Mouse (Mus musculus) embryonic facial prominence, embryonic 10.5 days (tissue): ENCODE measurements around the gene Sec24d. TPM values are rescaled to one million over a fixed set of nuclear protein-coding genes. Genes with fewer than 3 reads are reported as not detected.
"Not testable (repeated sequence)": the region's sequence is repeated elsewhere in the genome, so short reads cannot be mapped to it uniquely, and the experiment has no call there.

Experiments used
- DNase-seq: peaks from one replicate; pipeline ENCODE4 v3.0.0-alpha.2; 2017; ENCODE audit warnings: low spot score
- H3K27ac ChIP-seq: fragments of 300-500 bp; sonication (generic); replicated peaks from 2 replicates; pipeline ENCODE4 v1.5.1; 2016; ENCODE audit warnings: mild to moderate bottlenecking
- H3K27me3 ChIP-seq: fragments of 300-500 bp; sonication (generic); replicated peaks from 2 replicates; pipeline ENCODE4 v1.6.1; 2016; ENCODE audit warnings: low read depth, mild to moderate bottlenecking; ENCODE audit not compliant: poor library complexity, severe bottlenecking
- H3K36me3 ChIP-seq: fragments of 300-500 bp; sonication (generic); replicated peaks from 2 replicates; pipeline ENCODE4 v1.6.1; 2016; ENCODE audit warnings: mild to moderate bottlenecking, moderate library complexity
- H3K4me1 ChIP-seq: fragments of 300-500 bp; sonication (generic); 2 replicates; pipeline ENCODE4 v1.6.1; 2016
- H3K4me3 ChIP-seq: fragments of 300-500 bp; sonication (generic); 2 replicates; pipeline ENCODE4 v1.5.1; 2016; ENCODE audit warnings: mild to moderate bottlenecking, moderate library complexity
- H3K9me3 ChIP-seq: fragments of 300-500 bp; sonication (generic); 2 replicates; pipeline ENCODE4 v1.6.1; 2016; ENCODE audit warnings: mild to moderate bottlenecking
- WGBS: fragments of 180-500 bp; shearing (Covaris S2); methylation state at CpG from one replicate; pipeline ENCODE4 v1.1.7; 2016; 5-methylcytosine and 5-hydroxymethylcytosine counted together
- polyA plus RNA-seq: library from polyadenylated mRNA; unstranded; fragments of >200 nt; fragmentation: Nextera tagmentation; extraction: Ambion mirVana; gene quantifications from 2 replicates; pipeline ENCODE4 v1.2.1, GENCODE M21; 2016

The Sec24d gene
- polyA plus RNA-seq, 1 experiment from 2014 or later, result 24.4 TPM

DNA sequence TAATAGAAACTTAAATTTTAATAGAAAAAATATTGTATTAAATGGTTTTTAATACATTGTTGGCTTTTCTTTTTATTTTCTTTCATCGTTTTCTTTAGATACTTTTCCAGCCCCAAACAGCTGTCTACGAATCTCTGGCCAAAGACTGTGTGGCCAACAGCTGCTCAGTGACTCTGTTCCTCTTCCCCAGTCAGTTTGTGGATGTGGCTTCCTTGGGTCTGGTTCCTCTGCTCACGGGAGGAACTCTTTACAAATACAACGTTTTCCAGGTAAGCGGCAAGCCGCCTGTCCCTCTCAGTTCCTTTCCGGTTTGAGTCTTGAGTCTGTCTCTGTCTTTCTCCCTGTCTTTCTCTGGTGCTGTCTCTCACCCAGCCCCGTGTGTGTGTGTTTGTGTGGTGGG is 83.3 kb downstream of the Sec24d start:
- peaks cover 9% of the 10 kb centered on the region; the same call in 1 of the 2 replicates for H3K36me3 ChIP-seq
- H3K27me3 ChIP-seq, result no peaks in the 10 kb centered on the region
- H3K4me1 ChIP-seq, result no peaks in the 10 kb centered on the region
- 89% methylated on average over 8 of the region's 8 CpGs for WGBS
- H3K4me3 ChIP-seq, result no peak overlapping the region
- no peak for DNase-seq
- H3K9me3 ChIP-seq, result no peaks in the 10 kb centered on the region
- no peak overlapping the region for H3K27ac ChIP-seq

GRCm38 (mm10) chr3:123351519-123351918 is 84.3 kb downstream of the Sec24d start:
- Histone ChIP-seq H3K36me3 (peaks cover 7% of the 10 kb centered on the region; the same call in 1 of the 2 replicates), H3K9me3 (no peaks in the 10 kb centered on the region), H3K4me1 (no peaks in the 10 kb centered on the region), H3K4me3 (no peak overlapping the region), H3K27me3 (no peaks in the 10 kb centered on the region), H3K27ac (no peak overlapping the region)
- WGBS, result 83% methylated on average over 2 of the region's 2 CpGs
- DNase-seq, result no peak

GRCm38 (mm10) chr3:123353183-123353582 is 85.9 kb downstream of the Sec24d start:
- WGBS, result 67% methylated on average over 6 of the region's 6 CpGs
- Histone ChIP-seq H3K4me1 (no peaks in the 10 kb centered on the region), H3K9me3 (no peaks in the 10 kb centered on the region), H3K4me3 (no peak overlapping the region), H3K27ac (no peak overlapping the region), H3K27me3 (no peaks in the 10 kb centered on the region), H3K36me3 (0 out of 2 replicates have a peak, but pooled peaks cover 6% of the 10 kb centered on the region)
- peak; percentile 53 for DNase-seq

DNA sequence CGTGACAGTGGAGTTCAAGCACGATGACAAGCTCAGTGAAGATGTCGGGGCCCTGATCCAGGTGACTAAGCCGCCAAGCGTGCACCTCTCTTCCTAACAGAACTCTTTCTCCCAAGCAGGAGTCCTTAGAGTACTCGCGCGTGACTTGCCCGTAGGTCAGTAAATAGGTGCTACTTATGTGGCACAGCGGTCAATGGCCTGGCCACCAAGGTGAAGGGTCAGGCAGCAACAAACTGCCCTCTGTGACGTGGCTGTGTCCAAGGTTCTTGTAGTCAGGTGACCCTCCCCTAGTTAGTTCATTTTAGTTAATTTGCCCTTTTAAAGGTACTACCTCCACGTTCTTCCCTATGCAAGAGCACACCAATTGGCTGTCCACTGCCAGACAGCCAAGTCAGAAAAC is 86.4 kb downstream of the Sec24d start:
- Histone ChIP-seq H3K9me3 (no peaks in the 10 kb centered on the region), H3K36me3 (0 out of 2 replicates have a peak, but pooled peaks cover 6% of the 10 kb centered on the region), H3K4me3 (no peak overlapping the region), H3K27ac (no peak overlapping the region), H3K4me1 (no peaks in the 10 kb centered on the region), H3K27me3 (no peaks in the 10 kb centered on the region)
- no peak for DNase-seq
- WGBS, result 91% methylated on average over 12 of the region's 12 CpGs

DNA sequence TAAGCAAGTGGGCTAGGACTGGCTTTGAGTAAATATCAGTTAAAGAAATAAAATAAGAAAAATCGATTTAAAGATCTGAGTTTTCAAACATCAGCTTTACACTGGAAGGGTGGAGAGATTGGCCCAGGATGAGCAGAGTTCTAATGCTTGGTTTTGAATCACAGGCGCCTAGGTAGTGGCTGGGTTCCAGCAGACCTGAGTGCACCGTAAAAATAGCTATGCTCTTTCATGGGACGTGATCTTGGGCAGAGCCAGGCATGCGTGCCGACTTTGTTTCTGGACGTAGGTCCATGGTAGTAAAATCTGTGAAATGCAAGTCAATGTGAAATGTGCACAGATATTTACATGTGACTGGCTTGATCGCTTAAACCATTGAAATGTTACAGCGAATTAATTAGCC is 87.1 kb downstream of the Sec24d start:
- Histone ChIP-seq H3K9me3 (no peaks in the 10 kb centered on the region), H3K27ac (no peak overlapping the region), H3K4me3 (no peak overlapping the region), H3K4me1 (no peaks in the 10 kb centered on the region), H3K36me3 (peaks cover 13% of the 10 kb centered on the region; the same call in 1 of the 2 replicates), H3K27me3 (no peaks in the 10 kb centered on the region)
- 93% methylated on average over 9 of the region's 9 CpGs for WGBS
- no peak for DNase-seq

DNA sequence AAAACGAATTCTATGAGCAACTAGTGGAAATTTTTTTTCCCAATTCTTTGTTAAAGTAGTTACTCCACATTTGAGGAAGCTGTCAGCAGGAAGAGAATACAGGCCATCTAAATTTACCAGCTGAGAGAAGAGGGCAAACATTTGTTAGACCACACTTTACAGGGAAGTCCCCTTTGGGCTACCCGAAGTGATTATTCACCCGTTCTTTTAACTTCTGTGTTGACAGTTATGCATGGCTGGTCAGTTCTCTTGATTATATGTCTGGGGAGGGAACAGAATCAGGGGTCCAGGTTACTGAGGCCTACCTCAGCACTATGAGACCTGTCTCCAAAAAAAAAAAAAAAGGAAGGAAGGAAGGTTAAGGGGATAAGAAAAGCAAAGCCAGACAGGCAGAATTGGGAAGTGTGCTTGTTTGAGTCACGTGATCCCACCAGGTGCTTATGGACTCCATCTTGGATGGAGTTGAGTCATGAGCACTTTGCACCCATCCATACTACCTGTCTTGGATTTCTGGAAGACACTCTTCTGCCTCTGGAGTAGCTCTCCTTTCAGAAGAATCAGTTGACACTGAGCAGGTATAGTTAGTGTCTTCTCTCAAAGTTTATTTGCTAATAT is 89.2 kb downstream of the Sec24d start:
- no peak for DNase-seq
- Histone ChIP-seq H3K4me3 (no peak overlapping the region), H3K9me3 (no peaks in the 10 kb centered on the region), H3K36me3 (peaks cover 7% of the 10 kb centered on the region; the same call in 1 of the 2 replicates), H3K4me1 (no peaks in the 10 kb centered on the region), H3K27me3 (no peaks in the 10 kb centered on the region), H3K27ac (no peak overlapping the region)
- WGBS, result 82% methylated on average over 4 of the region's 4 CpGs

- H3K4me3 ChIP-seq, DNase-seq, H3K27ac ChIP-seq, H3K9me3 ChIP-seq, H3K27me3 ChIP-seq, H3K4me1 ChIP-seq: not testable (repeated sequence)
- peaks cover 76% of the 10 kb centered on the region for H3K36me3 ChIP-seq
- 86% methylated on average over 2 of the region's 2 CpGs for WGBS
Measured at GRCm38 (mm10) chr3:123366820-123367219, 99.6 kb downstream of the Sec24d start.

DNA sequence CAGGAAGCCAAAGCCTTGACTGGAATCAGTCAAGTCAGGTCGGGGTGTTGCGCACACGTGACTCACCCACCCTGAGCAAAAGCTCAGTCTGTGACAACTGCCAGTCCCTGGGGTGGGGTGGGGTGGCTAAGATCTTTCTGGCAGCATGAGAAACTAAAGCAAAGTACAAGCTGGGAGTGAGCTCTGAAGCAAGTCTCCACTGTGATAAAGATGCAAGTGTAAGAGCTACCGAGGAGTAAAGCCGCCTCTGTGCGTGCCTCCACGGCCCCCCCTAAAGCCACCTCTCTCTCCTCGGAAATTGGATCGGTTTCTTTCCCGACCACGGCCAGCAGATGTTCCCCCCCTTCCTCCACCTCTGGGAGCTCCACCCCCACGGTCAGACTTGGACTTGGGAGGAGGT is 101.9 kb downstream of the Sec24d start:
- peaks cover 76% of the 10 kb centered on the region for H3K36me3 ChIP-seq

DNA sequence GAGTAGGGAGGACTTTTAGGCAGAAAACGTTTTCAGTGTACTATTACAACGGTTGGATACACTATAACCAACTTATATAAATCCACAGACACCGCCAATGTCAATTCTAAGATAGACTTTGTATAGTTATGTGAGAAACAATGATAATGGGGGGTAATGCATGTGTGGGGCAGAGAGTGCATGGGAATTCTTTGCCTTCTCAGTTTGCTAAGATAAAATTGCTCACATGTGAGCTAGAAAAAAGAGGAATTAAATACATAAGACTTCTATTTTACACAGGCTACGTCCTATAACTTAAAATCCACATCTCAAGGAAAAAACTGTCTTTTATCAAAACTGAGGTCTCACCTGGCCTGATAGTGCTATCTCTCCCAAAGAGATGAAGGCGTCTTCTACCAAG is 103.7 kb downstream of the Sec24d start:
- no peak for DNase-seq
- no peaks in the 10 kb centered on the region for H3K27me3 ChIP-seq
- no peak overlapping the region for H3K4me3 ChIP-seq
- no peak overlapping the region for H3K27ac ChIP-seq
- H3K9me3 ChIP-seq, result no peaks in the 10 kb centered on the region
- no peaks in the 10 kb centered on the region for H3K4me1 ChIP-seq
- peaks cover 80% of the 10 kb centered on the region for H3K36me3 ChIP-seq
- 94% methylated on average over 5 of the region's 5 CpGs for WGBS

More for the DNA sequence above, 101.9 kb downstream of the Sec24d start:
- H3K4me1 ChIP-seq, result no peaks in the 10 kb centered on the region
- WGBS, result 88% methylated on average over 12 of the region's 12 CpGs
- no peaks in the 10 kb centered on the region for H3K9me3 ChIP-seq
- DNase-seq, result no peak
- no peak overlapping the region for H3K27ac ChIP-seq
- H3K27me3 ChIP-seq, result no peaks in the 10 kb centered on the region
- H3K4me3 ChIP-seq, result no peak overlapping the region

DNA sequence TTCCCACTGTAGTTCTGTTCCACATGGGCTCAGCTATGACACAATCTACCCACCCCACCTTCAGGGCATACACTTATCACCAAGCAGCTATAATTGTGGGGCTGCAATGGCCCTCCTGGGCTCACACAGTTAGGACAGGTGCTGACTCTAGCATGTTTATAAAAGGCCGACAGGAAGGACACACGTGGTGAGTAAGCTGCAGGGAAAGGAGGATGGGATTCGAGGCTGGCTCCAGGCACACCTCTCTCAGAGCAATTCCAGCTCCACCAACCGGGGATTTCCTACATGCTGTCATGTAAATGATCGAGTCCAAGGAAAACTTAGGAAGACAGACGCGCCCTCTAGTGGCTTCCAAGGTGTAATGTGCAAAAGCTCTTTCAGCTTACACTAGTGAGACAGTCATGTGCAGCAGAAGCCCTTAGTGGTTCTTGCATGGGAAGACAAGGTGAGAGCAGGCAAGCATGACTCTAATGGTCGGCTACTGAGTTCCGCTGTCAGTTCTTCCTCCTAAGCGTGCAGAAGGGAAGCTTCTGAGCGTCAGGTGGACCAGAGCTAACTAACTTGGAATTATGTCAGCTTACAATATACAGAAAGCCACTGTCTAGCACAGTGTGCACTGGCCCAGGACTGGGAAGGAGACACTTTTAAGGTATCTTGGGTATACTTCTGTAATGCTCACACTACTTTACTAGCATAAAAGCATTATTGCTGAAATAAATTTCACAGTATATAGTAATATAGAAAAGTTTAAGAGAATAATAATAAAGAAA is 104.7 kb downstream of the Sec24d start:
- H3K4me1 ChIP-seq, result no peaks in the 10 kb centered on the region
- DNase-seq, result peak; percentile 63
- 34% methylated on average over 11 of the region's 11 CpGs for WGBS

GRCm38 (mm10) chr3:123376562-123376961 is 109.3 kb downstream of the Sec24d start:
- Histone ChIP-seq H3K9me3 (no peaks in the 10 kb centered on the region), H3K36me3 (peaks cover 75% of the 10 kb centered on the region), H3K27me3 (no peaks in the 10 kb centered on the region), H3K4me1 (no peaks in the 10 kb centered on the region), H3K27ac (no peak overlapping the region), H3K4me3 (no peak overlapping the region)
- DNase-seq, result no peak
- 98% methylated on average over 3 of the region's 3 CpGs for WGBS

More for the DNA sequence above, 104.7 kb downstream of the Sec24d start:
- Histone ChIP-seq H3K27ac (no peak overlapping the region), H3K27me3 (no peaks in the 10 kb centered on the region), H3K4me3 (no peak overlapping the region), H3K36me3 (peaks cover 78% of the 10 kb centered on the region), H3K9me3 (no peaks in the 10 kb centered on the region)

DNA sequence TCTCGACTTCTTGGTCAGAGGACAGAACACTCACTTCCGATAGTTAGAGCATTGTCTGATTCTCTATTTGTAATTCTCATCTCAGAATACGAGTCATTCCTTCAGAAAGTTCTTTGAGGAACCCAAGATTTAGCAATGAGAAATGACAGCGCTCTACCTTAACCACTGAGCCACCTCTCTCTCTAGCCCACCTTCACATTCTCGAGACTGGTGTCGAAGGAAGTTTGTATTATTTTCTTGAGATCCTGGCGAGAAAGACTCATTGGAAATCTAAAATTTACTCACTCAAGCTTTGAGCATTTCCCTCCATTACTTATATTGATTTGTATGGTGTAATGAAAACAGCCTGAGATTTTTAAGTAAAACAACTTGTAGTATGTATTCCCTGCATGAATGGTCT is 117.2 kb downstream of the Sec24d start:
- Histone ChIP-seq H3K9me3 (no peaks in the 10 kb centered on the region), H3K27me3 (peaks cover 7% of the 10 kb centered on the region; the same call in 1 of the 2 replicates), H3K4me1 (peaks cover 14% of the 10 kb centered on the region), H3K4me3 (peak overlapping the region; percentile 72; the same call in 1 of the 2 replicates), H3K27ac (no peak overlapping the region), H3K36me3 (peaks cover 27% of the 10 kb centered on the region)
- 94% methylated on average over 7 of the region's 7 CpGs for WGBS
- no peak for DNase-seq

- peaks cover 14% of the 10 kb centered on the region for H3K4me1 ChIP-seq
- DNase-seq, result no peak
- 11% methylated on average over 6 of the region's 6 CpGs for WGBS
- peak overlapping the region; percentile 72 for H3K4me3 ChIP-seq
- peaks cover 7% of the 10 kb centered on the region; the same call in 1 of the 2 replicates for H3K27me3 ChIP-seq
- peak overlapping the region; percentile 89 for H3K27ac ChIP-seq
- H3K36me3 ChIP-seq, result peaks cover 21% of the 10 kb centered on the region
- H3K9me3 ChIP-seq, result no peaks in the 10 kb centered on the region
Measured at GRCm38 (mm10) chr3:123385118-123385485, 117.8 kb downstream of the Sec24d start.
